Mouse (Mus musculus) layer of hippocampus, postnatal 14 days (tissue): Measurements from ENCODE around the gene Rprml. TPM values are rescaled to one million over a fixed set of nuclear protein-coding genes. Genes with fewer than 3 reads are reported as not detected.
"Not testable (repeated sequence)": the region's sequence is repeated elsewhere in the genome, so short reads cannot be mapped to it uniquely, and the experiment has no call there.

Source experiments
- DNase-seq, 2 experiments: peaks; one replicate each; pipeline ENCODE4 v3.0.0; 2021 to 2022; ENCODE audit warnings: low spot score in 2 of 2, mixed read lengths in 1 of 2
- total RNA-seq, 2 experiments: library from RNA; stranded (reverse); gene quantifications; 2 replicates each; pipeline ENCODE4 v1.2.3; 2021

Rprml gene
- total RNA-seq, 2 experiments from 2014 or later: 113 to 118 TPM

GRCm38 (mm10) chr11:103662546-103662945 lies 13.2 kb downstream of the Rprml start:
- peak in 1 of 2 experiments; percentile 68 for DNase-seq

GRCm38 (mm10) chr11:103663119-103663518 lies 13.7 kb downstream of the Rprml start:
- DNase-seq: no peak

- DNase-seq: no peak
These were observed 16.3 kb downstream of the Rprml start for GRCm38 (mm10) chr11:103665695-103666094.

GRCm38 (mm10) chr11:103666181-103666906 lies 17.0 kb downstream of the Rprml start:
- peak in 1 of 2 experiments; percentile 77 for DNase-seq

GRCm38 (mm10) chr11:103666907-103667426 lies 17.6 kb downstream of the Rprml start:
- no peak for DNase-seq

GRCm38 (mm10) chr11:103675556-103675955 lies 26.2 kb downstream of the Rprml start:
- DNase-seq: peak in 1 of 2 experiments; percentile 80

GRCm38 (mm10) chr11:103677042-103677441 lies 27.7 kb downstream of the Rprml start:
- not testable (repeated sequence) for DNase-seq

GRCm38 (mm10) chr11:103683667-103684334 lies 34.4 kb downstream of the Rprml start:
- no peak for DNase-seq

GRCm38 (mm10) chr11:103685261-103685736 lies 35.9 kb downstream of the Rprml start:
- DNase-seq: peak; percentile 71 to 75

- DNase-seq: no peak
These were observed 37.3 kb downstream of the Rprml start for GRCm38 (mm10) chr11:103686706-103687105.

- DNase-seq: no peak
These were observed 39.1 kb downstream of the Rprml start for GRCm38 (mm10) chr11:103688271-103688979.

- DNase-seq: no peak
These were observed 39.6 kb downstream of the Rprml start for GRCm38 (mm10) chr11:103688980-103689378.

GRCm38 (mm10) chr11:103691036-103691435 lies 41.7 kb downstream of the Rprml start:
- no peak for DNase-seq

GRCm38 (mm10) chr11:103693241-103693640 lies 43.9 kb downstream of the Rprml start:
- no peak for DNase-seq

- no peak for DNase-seq
These were observed 47.6 kb downstream of the Rprml start for GRCm38 (mm10) chr11:103696851-103697564.

- peak; percentile 91 to 96 for DNase-seq
These were observed 48.3 kb downstream of the Rprml start, which contains the start of gene Gosr2 for GRCm38 (mm10) chr11:103697565-103698176. TSS of gene Gosr2 (minus strand) at chr11:103697898.

- DNase-seq: no peak
These were observed 48.9 kb downstream of the Rprml start for GRCm38 (mm10) chr11:103698226-103698625.
